Mouse (Mus musculus): ENCODE results near the gene Akr1c20. TPM values are rescaled to one million over a fixed set of nuclear protein-coding genes. Genes with fewer than 3 reads are reported as not detected.

Akr1c20 gene
- polyA plus RNA-seq (2017; shearing (Covaris generic)): not detected

- no peak for ATAC-seq
These were observed at the start of gene Akr1c20 for GRCm38 (mm10) chr13:4523201-4523838. Gene Akr1c20 (minus strand): TSS chr13:4523345.

- ATAC-seq: no peak
These were observed 42.9 kb upstream of the Akr1c20 start for GRCm38 (mm10) chr13:4565996-4566395.

- no peak for ATAC-seq
These were observed 37.4 kb upstream of the Akr1c20 start for GRCm38 (mm10) chr13:4560500-4560899.

- no peak for ATAC-seq
These were observed 36.0 kb upstream of the Akr1c20 start for GRCm38 (mm10) chr13:4559143-4559542.

GRCm38 (mm10) chr13:4514811-4515210, 8.3 kb downstream of the Akr1c20 start:
- ATAC-seq: no peak

GRCm38 (mm10) chr13:4467896-4468295, 55.2 kb downstream of the Akr1c20 start:
- ATAC-seq: no peak

GRCm38 (mm10) chr13:4465641-4466040, 57.5 kb downstream of the Akr1c20 start:
- no peak for ATAC-seq

Other genes starting within 250 kb of the Akr1c20 start
- 1 to 10 TPM; 8.7 to 9.9 TPM for gene Akr1c12, start 243.9 kb downstream of the Akr1c20 start, polyA plus RNA-seq (2017; shearing (Covaris generic))
- not detected for gene Akr1c6, start 89.0 kb downstream of the Akr1c20 start, polyA plus RNA-seq (2017; shearing (Covaris generic))
- gene Akr1c21, start 50.7 kb upstream of the Akr1c20 start, polyA plus RNA-seq (2017; shearing (Covaris generic)): not detected
- gene Akr1e1, start 85.8 kb upstream of the Akr1c20 start, polyA plus RNA-seq (2017; shearing (Covaris generic)): 10 to 100 TPM; 22.9 to 23.1 TPM